Mouse (Mus musculus) bone marrow, adult 2 months (tissue): ENCODE results near the gene Galnt17.

Experiments
- CTCF ChIP-seq: fragments of 200-500 bp; IDR thresholded peaks from 2 replicates; pipeline ENCODE4 v1.5.1; 2011; ENCODE audit warnings: low read length, control low read depth; ENCODE audit not compliant: control insufficient read depth, insufficient read depth
- POLR2A ChIP-seq: fragments of 200-500 bp; IDR thresholded peaks from 2 replicates; pipeline ENCODE4 v1.6.1; 2011; ENCODE audit warnings: low read depth, mild to moderate bottlenecking, control low read depth, low read length, borderline replicate concordance; ENCODE audit not compliant: control insufficient read depth

- TF ChIP-seq POLR2A: no peak
- TF ChIP-seq CTCF: no peak
Measured at GRCm38 (mm10) chr5:131039611-131040313, 268.5 kb downstream of the Galnt17 start.
